Mouse (Mus musculus) heart, postnatal 0 days (tissue): ENCODE data around the gene Dhx57. TPM values are rescaled to one million over a fixed set of nuclear protein-coding genes. Genes with fewer than 3 reads are reported as not detected.

Source experiments
- ATAC-seq: fragments of 200-750 bp; cut with Nextera tagmentation; 2 replicates; pipeline ENCODE4 v1.8.0; 2017; ENCODE audit warnings: low read depth, moderate number of reproducible peaks, moderate library complexity; ENCODE audit not compliant: insufficient read depth
- DNase-seq: peaks from one replicate; pipeline ENCODE4 v3.0.0-alpha.2; 2016; ENCODE audit warnings: low spot score
- H3K27ac ChIP-seq: fragments of 300-500 bp; sonication (generic); 2 replicates; pipeline ENCODE4 v1.5.1; 2014; ENCODE audit warnings: low read depth, mild to moderate bottlenecking
- H3K27me3 ChIP-seq: fragments of 300-500 bp; sonication (generic); 2 replicates; pipeline ENCODE4 v1.6.1; 2014; ENCODE audit warnings: low read length, mixed read lengths; ENCODE audit not compliant: control insufficient read depth, insufficient read depth
- H3K36me3 ChIP-seq: fragments of 300-500 bp; sonication (generic); replicated peaks from 2 replicates; pipeline ENCODE4 v1.6.1; 2014; ENCODE audit warnings: low read length, mixed read lengths; ENCODE audit not compliant: control insufficient read depth, insufficient read depth
- H3K4me1 ChIP-seq: fragments of 300-500 bp; sonication (generic); 2 replicates; pipeline ENCODE4 v1.6.1; 2014; ENCODE audit warnings: antibody characterized with exemption; ENCODE audit not compliant: control insufficient read depth, insufficient read depth
- H3K4me2 ChIP-seq: fragments of 300-500 bp; sonication (generic); 2 replicates; pipeline ENCODE4 v1.6.1; 2014; ENCODE audit warnings: low read depth, mild to moderate bottlenecking, low read length, moderate library complexity
- H3K4me3 ChIP-seq: fragments of 300-500 bp; sonication (generic); 2 replicates; pipeline ENCODE4 v1.5.1; 2014; ENCODE audit warnings: low read depth, low read length
- H3K9ac ChIP-seq: fragments of 300-500 bp; sonication (generic); replicated peaks from 2 replicates; pipeline ENCODE4 v1.6.1; 2014; ENCODE audit warnings: low read depth, low read length, mixed read lengths
- H3K9me3 ChIP-seq: fragments of 300-500 bp; sonication (generic); replicated peaks from 2 replicates; pipeline ENCODE4 v1.6.1; 2016; ENCODE audit warnings: low read length; ENCODE audit not compliant: control insufficient read depth
- CTCF ChIP-seq: IDR thresholded peaks from 2 replicates; pipeline ENCODE4 v1.5.1; 2016; ENCODE audit warnings: antibody characterized with exemption, control low read depth, low read depth
- EP300 ChIP-seq: IDR thresholded peaks from 2 replicates; pipeline ENCODE4 v1.6.1; 2016; ENCODE audit warnings: antibody characterized with exemption, low read depth
- WGBS: fragments of 180-500 bp; shearing (Covaris S2); extraction: QIAGEN DNeasy Blood & Tissue Kit; methylation state at CpG from one replicate; pipeline ENCODE4 v1.1.7; 2014; 5-methylcytosine and 5-hydroxymethylcytosine counted together
- polyA plus RNA-seq: library from polyadenylated mRNA; unstranded; fragments of >200 nt; fragmentation: Nextera tagmentation; extraction: Ambion mirVana; gene quantifications from 2 replicates; pipeline ENCODE4 v1.2.1, GENCODE M21; 2015
- total RNA-seq: library from RNA; depleted of rRNA; stranded (reverse); fragments of >200 nt; gene quantifications from 2 replicates; pipeline ENCODE4 v1.2.3, GENCODE M21; 2014; ENCODE audit warnings: low replicate concordance

Gene Dhx57
- total and polyA plus RNA-seq, 2 experiments from 2014 or later, result 2.9 to 3.7 TPM

GRCm38 (mm10) chr17:80298844-80299243 lies 8.6 kb upstream of the Dhx57 start:
- ATAC-seq, result no peak

GRCm38 (mm10) chr17:80295258-80295657 lies 5.0 kb upstream of the Dhx57 start:
- Histone ChIP-seq H3K9ac (no peak overlapping the region), H3K4me3 (no peak overlapping the region), H3K4me2 (no peak overlapping the region), H3K9me3 (no peaks in the 10 kb centered on the region), H3K4me1 (no peaks in the 10 kb centered on the region), H3K27ac (no peak overlapping the region), H3K27me3 (no peaks in the 10 kb centered on the region), H3K36me3 (no peaks in the 10 kb centered on the region)
- TF ChIP-seq EP300, result no peak
- ATAC-seq (no peak), DNase-seq (no peak)
- 78% methylated on average over 5 of the region's 5 CpGs for WGBS

More at GRCm38 (mm10) chr17:80298844-80299243, 8.6 kb upstream of the Dhx57 start:
- Histone ChIP-seq H3K4me2 (no peak overlapping the region), H3K36me3 (no peaks in the 10 kb centered on the region), H3K9ac (no peak overlapping the region), H3K27ac (no peak overlapping the region), H3K4me1 (no peaks in the 10 kb centered on the region), H3K4me3 (no peak overlapping the region), H3K27me3 (no peaks in the 10 kb centered on the region), H3K9me3 (no peaks in the 10 kb centered on the region)
- 81% methylated on average over 5 of the region's 5 CpGs for WGBS
- DNase-seq, result no peak
- TF ChIP-seq CTCF (no peak), EP300 (no peak)

DNA sequence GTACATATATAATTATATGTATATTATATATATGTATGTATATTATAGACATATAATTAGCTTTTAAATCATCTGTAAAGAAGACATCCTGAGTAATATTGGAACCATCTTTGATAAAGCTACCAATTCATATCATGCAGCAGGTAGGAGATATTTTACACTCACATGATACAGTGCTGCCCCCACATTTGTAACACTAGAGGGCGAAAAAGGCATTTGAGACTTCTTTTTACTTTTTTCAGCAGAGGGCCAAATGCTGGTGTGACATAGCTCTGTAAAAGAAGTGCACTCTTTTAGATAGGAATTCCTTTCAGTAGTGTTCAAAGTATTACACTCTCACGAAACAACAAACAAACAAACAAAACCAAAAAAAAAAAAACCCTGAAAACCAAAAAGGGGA lies 872 bp upstream of the Dhx57 start:
- ATAC-seq (no peak), DNase-seq (peak; percentile 58)
- Histone ChIP-seq H3K36me3 (no peaks in the 10 kb centered on the region), H3K4me3 (no peak overlapping the region), H3K4me2 (no peak overlapping the region), H3K9ac (no peak overlapping the region), H3K27me3 (no peaks in the 10 kb centered on the region), H3K9me3 (no peaks in the 10 kb centered on the region), H3K27ac (no peak overlapping the region), H3K4me1 (peaks cover 8% of the 10 kb centered on the region; the same call in 1 of the 2 replicates)
- TF ChIP-seq EP300 (no peak), CTCF (peak; percentile 83)
- WGBS, result 14% methylated on average over 2 of the region's 2 CpGs

- H3K27ac ChIP-seq, result peak overlapping the region; percentile 71
- DNase-seq, result no peak
- H3K9ac ChIP-seq, result peak overlapping the region; percentile 81
- TF ChIP-seq CTCF (no peak), EP300 (no peak)
- ATAC-seq, result no peak; the same call in 1 of the 2 replicates
- H3K4me2 ChIP-seq, result peak overlapping the region; percentile 94
- 1% methylated on average over 30 of the region's 30 CpGs for WGBS
- peaks cover 8% of the 10 kb centered on the region; the same call in 1 of the 2 replicates for H3K4me1 ChIP-seq
- H3K36me3 ChIP-seq, result no peaks in the 10 kb centered on the region
- H3K4me3 ChIP-seq, result peak overlapping the region; percentile 76
- no peaks in the 10 kb centered on the region for H3K27me3 ChIP-seq
- H3K9me3 ChIP-seq, result no peaks in the 10 kb centered on the region
These were observed 799 bp downstream of the Dhx57 start for GRCm38 (mm10) chr17:80289280-80290073.

DNA sequence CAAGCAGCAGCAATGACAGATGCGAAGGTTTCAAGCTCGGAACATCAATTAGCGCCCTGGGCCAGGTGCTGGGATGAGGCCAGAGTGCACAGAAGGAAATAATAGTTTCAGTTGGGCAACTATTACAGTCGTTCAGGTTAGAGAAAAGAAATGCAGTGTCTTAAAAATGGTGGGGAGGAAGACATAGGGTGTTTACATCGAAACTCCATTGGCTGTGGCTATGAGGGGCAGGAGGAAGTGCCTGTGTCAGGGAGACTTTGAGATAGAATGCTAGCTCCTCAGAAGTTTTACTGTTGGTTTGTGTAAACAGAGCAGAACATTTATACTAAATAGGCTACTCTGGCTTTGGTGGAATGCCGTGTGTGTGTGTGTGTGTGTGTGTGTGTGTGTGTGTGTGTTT lies 2.3 kb downstream of the Dhx57 start:
- Histone ChIP-seq H3K36me3 (no peaks in the 10 kb centered on the region), H3K4me1 (peaks cover 8% of the 10 kb centered on the region; the same call in 1 of the 2 replicates), H3K9me3 (no peaks in the 10 kb centered on the region), H3K27ac (no peak overlapping the region), H3K4me2 (no peak overlapping the region), H3K4me3 (no peak overlapping the region), H3K9ac (no peak overlapping the region), H3K27me3 (no peaks in the 10 kb centered on the region)
- no peak for DNase-seq
- ATAC-seq, result no peak
- WGBS, result 77% methylated on average over 6 of the region's 6 CpGs
- no peak for TF ChIP-seq CTCF
- no peak for TF ChIP-seq EP300
